Mouse (Mus musculus) ES-Bruce4 (cell line): ENCODE data around the gene Emb. TPM values are rescaled to one million over a fixed set of nuclear protein-coding genes. Genes with fewer than 3 reads are reported as not detected.

Experiments
- H3K27ac ChIP-seq: 2 replicates; pipeline ENCODE4 v1.5.1; 2012; ENCODE audit warnings: low read length, inconsistent platforms; ENCODE audit not compliant: insufficient read depth
- H3K27me3 ChIP-seq: 2 replicates; pipeline ENCODE4 v1.6.1; 2012; ENCODE audit warnings: mild to moderate bottlenecking, low read length, inconsistent platforms; ENCODE audit not compliant: control insufficient read depth, poor library complexity, insufficient read depth, severe bottlenecking
- H3K36me3 ChIP-seq: 2 replicates; pipeline ENCODE4 v1.6.1; 2012; ENCODE audit warnings: inconsistent platforms, mild to moderate bottlenecking, low read length, moderate library complexity; ENCODE audit not compliant: control insufficient read depth, poor library complexity, insufficient read depth, severe bottlenecking
- H3K4me1 ChIP-seq: one replicate; pipeline ENCODE4 v1.8.1; 2011; ENCODE audit warnings: low read length; ENCODE audit not compliant: control insufficient read depth, insufficient read depth
- H3K4me3 ChIP-seq: 2 replicates; pipeline ENCODE4 v1.5.1; 2011; ENCODE audit warnings: low read depth, mild to moderate bottlenecking, low read length
- H3K9ac ChIP-seq: 2 replicates; pipeline ENCODE4 v1.6.1; 2012; ENCODE audit warnings: low read depth, mild to moderate bottlenecking, inconsistent platforms; ENCODE audit not compliant: poor library complexity, severe bottlenecking
- H3K9me3 ChIP-seq: replicated peaks from 2 replicates; pipeline ENCODE4 v1.6.1; 2012; ENCODE audit warnings: mild to moderate bottlenecking, low read length, inconsistent platforms; ENCODE audit not compliant: control insufficient read depth, poor library complexity, insufficient read depth, severe bottlenecking
- CTCF ChIP-seq: IDR thresholded peaks from one replicate; pipeline ENCODE4 v1.8.1; 2011; ENCODE audit warnings: low read depth, low read length
- EP300 ChIP-seq: IDR thresholded peaks from 2 replicates; pipeline ENCODE4 v1.6.1; 2011; ENCODE audit warnings: low read depth, low read length; ENCODE audit not compliant: insufficient read depth
- POLR2A ChIP-seq: IDR thresholded peaks from one replicate; pipeline ENCODE4 v1.8.1; 2011; ENCODE audit warnings: low read length; ENCODE audit not compliant: insufficient read depth
- polyA plus RNA-seq: library from polyadenylated mRNA; stranded (reverse); fragments of >200 nt; gene quantifications from 2 replicates; pipeline ENCODE4 v1.2.4, GENCODE M21; 2011; ENCODE audit warnings: low read depth; ENCODE audit not compliant: missing spikeins, insufficient read depth, insufficient read length

Emb gene
- polyA plus RNA-seq, 1 experiment, result 135 TPM

DNA sequence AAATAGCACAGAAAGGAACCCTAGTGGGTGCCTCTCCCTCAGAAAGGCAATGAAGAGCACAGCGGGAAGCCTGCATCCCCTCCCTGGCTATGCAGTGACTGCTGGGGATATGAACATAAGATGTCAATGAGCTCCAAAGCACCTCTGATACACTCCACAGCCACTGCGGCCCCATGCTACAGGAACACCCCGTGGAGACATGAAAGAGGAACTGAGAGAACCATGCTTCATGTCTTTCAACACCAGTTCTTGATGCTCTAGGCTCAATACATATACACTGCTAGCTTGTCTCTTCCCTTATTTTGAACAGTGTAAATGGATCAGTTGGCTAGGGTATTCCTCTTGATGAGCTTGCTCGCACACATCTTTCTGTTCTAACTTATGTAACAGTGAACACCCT, 28.8 kb downstream of the Emb start:
- Histone ChIP-seq H3K27ac (no peak overlapping the region), H3K4me3 (no peak overlapping the region), H3K36me3 (peaks cover 14% of the 10 kb centered on the region; the same call in 1 of the 2 replicates), H3K9me3 (no peaks in the 10 kb centered on the region), H3K27me3 (no peaks in the 10 kb centered on the region), H3K4me1 (peaks cover 3% of the 10 kb centered on the region), H3K9ac (no peak overlapping the region)
- no peak for TF ChIP-seq CTCF
- no peak for TF ChIP-seq EP300

- TF ChIP-seq POLR2A (no peak), CTCF (no peak)
- H3K27ac ChIP-seq, result no peak overlapping the region
- no peak overlapping the region for H3K9ac ChIP-seq
Measured at GRCm38 (mm10) chr13:117242063-117242462, 33.7 kb downstream of the Emb start.

DNA sequence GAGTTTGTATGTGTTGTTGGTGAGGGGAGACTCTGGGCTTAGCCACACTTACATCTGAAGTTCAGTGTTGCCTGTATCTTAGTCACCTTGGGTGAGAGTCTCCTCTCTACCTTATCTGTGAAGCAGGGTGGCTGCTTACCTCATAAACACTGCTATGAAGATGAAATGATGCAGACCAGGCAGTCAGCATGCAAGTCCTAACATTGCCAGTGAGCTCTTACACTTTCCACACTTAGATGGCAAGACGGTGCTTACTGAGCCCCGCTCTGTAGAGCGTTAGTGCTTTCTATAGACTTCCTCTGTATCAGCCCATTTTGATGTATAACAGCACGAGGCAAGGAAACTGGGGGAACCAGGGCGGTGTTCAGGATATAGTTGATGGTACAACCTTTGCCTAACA, 34.3 kb downstream of the Emb start:
- H3K4me3 ChIP-seq, result no peak overlapping the region
- H3K27ac ChIP-seq, result no peak overlapping the region
- peaks cover 5% of the 10 kb centered on the region for H3K36me3 ChIP-seq
- H3K9ac ChIP-seq, result no peak overlapping the region
- TF ChIP-seq POLR2A, result no peak
- no peak for TF ChIP-seq EP300
- peaks cover 7% of the 10 kb centered on the region for H3K4me1 ChIP-seq
- no peaks in the 10 kb centered on the region for H3K27me3 ChIP-seq
- H3K9me3 ChIP-seq, result no peaks in the 10 kb centered on the region

More at GRCm38 (mm10) chr13:117242063-117242462, 33.7 kb downstream of the Emb start:
- Histone ChIP-seq H3K4me1 (peaks cover 7% of the 10 kb centered on the region), H3K36me3 (peaks cover 5% of the 10 kb centered on the region), H3K4me3 (no peak overlapping the region), H3K27me3 (no peaks in the 10 kb centered on the region), H3K9me3 (no peaks in the 10 kb centered on the region)

- Histone ChIP-seq H3K36me3 (peaks cover 24% of the 10 kb centered on the region), H3K27ac (no peak overlapping the region), H3K4me3 (no peak overlapping the region), H3K9ac (no peak overlapping the region), H3K4me1 (no peaks in the 10 kb centered on the region), H3K9me3 (no peaks in the 10 kb centered on the region), H3K27me3 (no peaks in the 10 kb centered on the region)
- TF ChIP-seq CTCF (no peak), EP300 (no peak)
Measured at GRCm38 (mm10) chr13:117260704-117261103, 52.4 kb downstream of the Emb start.

DNA sequence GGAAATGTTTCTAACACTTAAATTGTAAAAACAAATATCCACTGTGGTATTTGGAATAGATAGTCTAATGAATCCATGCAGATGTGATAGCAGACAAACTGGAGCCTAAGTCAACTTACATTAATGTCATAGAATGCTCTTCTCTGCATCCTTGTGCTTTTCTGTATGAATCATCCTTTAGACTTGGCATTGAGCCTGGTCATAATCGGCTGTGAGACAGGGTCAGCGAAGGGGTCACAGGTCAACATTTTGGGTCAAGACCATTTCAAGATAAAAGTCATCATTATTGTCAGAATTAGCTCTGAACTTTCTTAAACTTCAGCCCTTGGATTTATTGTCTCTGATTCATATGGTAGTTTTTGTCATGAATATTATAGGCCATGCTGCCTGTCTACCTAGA, 57.8 kb downstream of the Emb start:
- H3K9ac ChIP-seq, result no peak overlapping the region
- no peak for TF ChIP-seq CTCF
- no peak for TF ChIP-seq POLR2A
- no peak for TF ChIP-seq EP300
- H3K4me1 ChIP-seq, result no peaks in the 10 kb centered on the region
- H3K9me3 ChIP-seq, result no peaks in the 10 kb centered on the region
- peaks cover 42% of the 10 kb centered on the region for H3K36me3 ChIP-seq
- no peak overlapping the region for H3K27ac ChIP-seq
- no peaks in the 10 kb centered on the region for H3K27me3 ChIP-seq
- H3K4me3 ChIP-seq, result no peak overlapping the region

DNA sequence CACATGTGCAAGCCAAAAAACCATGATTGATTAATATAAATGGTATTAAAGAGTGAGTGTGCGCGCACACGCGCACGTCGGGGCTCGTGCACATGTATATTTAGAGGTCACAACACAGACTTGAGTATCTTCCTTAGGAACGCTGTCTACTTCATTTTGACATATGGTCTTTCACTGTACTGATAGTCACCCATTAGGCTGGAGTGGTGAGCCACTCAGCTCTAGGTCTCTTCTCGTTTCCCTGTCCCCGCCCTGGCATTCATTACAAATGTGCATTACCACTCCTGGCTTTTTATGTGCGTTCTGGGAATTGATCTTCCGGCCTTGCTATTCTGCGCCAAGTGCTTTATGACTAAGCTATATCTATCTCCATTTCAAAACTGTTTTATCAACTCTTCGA, 59.6 kb downstream of the Emb start:
- H3K36me3 ChIP-seq, result peaks cover 45% of the 10 kb centered on the region
- no peaks in the 10 kb centered on the region for H3K27me3 ChIP-seq
- TF ChIP-seq EP300, result no peak
- no peak for TF ChIP-seq POLR2A
- no peak overlapping the region for H3K9ac ChIP-seq
- no peaks in the 10 kb centered on the region for H3K9me3 ChIP-seq
- H3K4me3 ChIP-seq, result no peak overlapping the region
- no peaks in the 10 kb centered on the region for H3K4me1 ChIP-seq
- no peak overlapping the region for H3K27ac ChIP-seq
